Mouse (Mus musculus): ENCODE data around the gene Ddr2. TPM values are rescaled to one million over a fixed set of nuclear protein-coding genes. Genes with fewer than 3 reads are reported as not detected.
A peak's percentile ranks its signal among the peaks of the same experiment; 100 is the strongest.

Ddr2 gene
- polyA plus RNA-seq, 1 experiment from 2014 or later, result 1.3 TPM

GRCm38 (mm10) chr1:169932122-169932746, 178.3 kb downstream of the Ddr2 start:
- H3K36me3 ChIP-seq (ENCODE audit: control insufficient read depth, insufficient read depth), result no peaks in the 10 kb centered on the region

GRCm38 (mm10) chr1:169931698-169932097, 178.9 kb downstream of the Ddr2 start:
- H3K27ac ChIP-seq (ENCODE audit: low read length), result no peak overlapping the region
- H3K4me1 ChIP-seq (ENCODE audit: control insufficient read depth, low read depth, low read length), result no peaks in the 10 kb centered on the region
- 54% methylated on average over 7 of the region's 7 CpGs for WGBS (ENCODE audit: insufficient replicate concordance)
- H3K36me3 ChIP-seq (ENCODE audit: control insufficient read depth, insufficient read depth), result no peaks in the 10 kb centered on the region
- H3K9me3 ChIP-seq (replicated peaks; ENCODE audit: control insufficient read depth, low read length), result no peaks in the 10 kb centered on the region
- ATAC-seq (ENCODE audit: low read depth), result no peak
- H3K9ac ChIP-seq (ENCODE audit: low read depth, low read length), result no peak overlapping the region
- H3K4me3 ChIP-seq (ENCODE audit: low read depth, low read length), result no peak overlapping the region
- no peak overlapping the region for H3K4me2 ChIP-seq (ENCODE audit: low read depth, low read length)
- no peaks in the 10 kb centered on the region for H3K27me3 ChIP-seq (ENCODE audit: control insufficient read depth, insufficient read depth, low read depth, low read length)

More at GRCm38 (mm10) chr1:169932122-169932746, 178.3 kb downstream of the Ddr2 start:
- Histone ChIP-seq H3K9me3 (replicated peaks; ENCODE audit: control insufficient read depth, low read length) (no peaks in the 10 kb centered on the region), H3K4me2 (ENCODE audit: low read depth, low read length) (no peak overlapping the region), H3K27me3 (ENCODE audit: control insufficient read depth, insufficient read depth, low read depth, low read length) (no peaks in the 10 kb centered on the region), H3K27ac (ENCODE audit: low read length) (no peak overlapping the region), H3K4me3 (ENCODE audit: low read depth, low read length) (no peak overlapping the region), H3K4me1 (ENCODE audit: control insufficient read depth, low read depth, low read length) (no peaks in the 10 kb centered on the region), H3K9ac (ENCODE audit: low read depth, low read length) (no peak overlapping the region)
- ATAC-seq (ENCODE audit: low read depth), result peak; percentile 24; the same call in 1 of the 2 replicates
- 54% methylated on average over 7 of the region's 7 CpGs for WGBS (ENCODE audit: insufficient replicate concordance)

GRCm38 (mm10) chr1:169928454-169928971, 182.0 kb downstream of the Ddr2 start, which contains the start of gene Ccdc190:
TSS of gene Ccdc190 (plus strand) at chr1:169928648.
- Histone ChIP-seq H3K9me3 (replicated peaks; ENCODE audit: control insufficient read depth, low read length) (no peaks in the 10 kb centered on the region), H3K4me2 (ENCODE audit: low read depth, low read length) (no peak within 1 kb of the TSS), H3K36me3 (ENCODE audit: control insufficient read depth, insufficient read depth) (no peaks in the 10 kb centered on the region), H3K9ac (ENCODE audit: low read depth, low read length) (no peak within 1 kb of the TSS), H3K4me3 (ENCODE audit: low read depth, low read length) (no peak within 1 kb of the TSS), H3K27ac (ENCODE audit: low read length) (no peak within 1 kb of the TSS), H3K4me1 (ENCODE audit: control insufficient read depth, low read depth, low read length) (no peaks in the 10 kb centered on the region), H3K27me3 (ENCODE audit: control insufficient read depth, insufficient read depth, low read depth, low read length) (no peaks in the 10 kb centered on the region)
- no peak for ATAC-seq (ENCODE audit: low read depth)
- 19% methylated on average over 12 of the region's 12 CpGs for WGBS (ENCODE audit: insufficient replicate concordance)

- no peak overlapping the region for H3K27ac ChIP-seq (ENCODE audit: low read length)
- H3K4me3 ChIP-seq (ENCODE audit: low read depth, low read length), result no peak overlapping the region
- H3K36me3 ChIP-seq (ENCODE audit: control insufficient read depth, insufficient read depth), result no peaks in the 10 kb centered on the region
- no peaks in the 10 kb centered on the region for H3K27me3 ChIP-seq (ENCODE audit: control insufficient read depth, insufficient read depth, low read depth, low read length)
- H3K4me1 ChIP-seq (ENCODE audit: control insufficient read depth, low read depth, low read length), result no peaks in the 10 kb centered on the region
- WGBS (ENCODE audit: insufficient replicate concordance), result 53% methylated on average over 8 of the region's 8 CpGs
- ATAC-seq (ENCODE audit: low read depth), result no peak
- no peak overlapping the region for H3K9ac ChIP-seq (ENCODE audit: low read depth, low read length)
- H3K4me2 ChIP-seq (ENCODE audit: low read depth, low read length), result no peak overlapping the region
- no peaks in the 10 kb centered on the region for H3K9me3 ChIP-seq (replicated peaks; ENCODE audit: control insufficient read depth, low read length)
These were observed 182.7 kb downstream of the Ddr2 start for GRCm38 (mm10) chr1:169927753-169928369.

- no peaks in the 10 kb centered on the region for H3K36me3 ChIP-seq (ENCODE audit: control insufficient read depth, insufficient read depth)
- H3K9me3 ChIP-seq (replicated peaks; ENCODE audit: control insufficient read depth, low read length), result no peaks in the 10 kb centered on the region
- H3K4me1 ChIP-seq (ENCODE audit: control insufficient read depth, low read depth, low read length), result no peaks in the 10 kb centered on the region
- no peak overlapping the region for H3K27ac ChIP-seq (ENCODE audit: low read length)
- no peak overlapping the region for H3K4me3 ChIP-seq (ENCODE audit: low read depth, low read length)
- H3K27me3 ChIP-seq (ENCODE audit: control insufficient read depth, insufficient read depth, low read depth, low read length), result no peaks in the 10 kb centered on the region; the same call in 1 of the 2 replicates
- H3K4me2 ChIP-seq (ENCODE audit: low read depth, low read length), result no peak overlapping the region
- WGBS (ENCODE audit: insufficient replicate concordance), result 53% methylated on average over 2 of the region's 2 CpGs
- no peak overlapping the region for H3K9ac ChIP-seq (ENCODE audit: low read depth, low read length)
- ATAC-seq (ENCODE audit: low read depth), result no peak
These were observed 186.0 kb downstream of the Ddr2 start for GRCm38 (mm10) chr1:169924567-169924966.

Other genes starting within 250 kb of the Ddr2 start
- not detected in 2 replicates for gene Ccdc190, start 182.1 kb downstream of the Ddr2 start, polyA plus RNA-seq (2015; fragmentation: Nextera tagmentation; extraction: Ambion mirVana)
- 11.9 and 12.3 TPM in 2 replicates for gene Hsd17b7, start 141.5 kb downstream of the Ddr2 start, polyA plus RNA-seq (2015; fragmentation: Nextera tagmentation; extraction: Ambion mirVana)
- 27.3 and 31.7 TPM in 2 replicates for gene Uap1, start 64.2 kb upstream of the Ddr2 start, polyA plus RNA-seq (2015; fragmentation: Nextera tagmentation; extraction: Ambion mirVana)
- 5.5 and 6.0 TPM in 2 replicates for gene Uhmk1, start 104.6 kb upstream of the Ddr2 start, polyA plus RNA-seq (2015; fragmentation: Nextera tagmentation; extraction: Ambion mirVana)
- not detected in 2 replicates for gene Sh2d1b2, start 122.0 kb upstream of the Ddr2 start, polyA plus RNA-seq (2015; fragmentation: Nextera tagmentation; extraction: Ambion mirVana)
- gene Sh2d1b1, start 166.6 kb upstream of the Ddr2 start, polyA plus RNA-seq (2015; fragmentation: Nextera tagmentation; extraction: Ambion mirVana), result 0.25 and 0.42 TPM in 2 replicates
- gene Gm7694, start 195.6 kb upstream of the Ddr2 start, polyA plus RNA-seq (2015; fragmentation: Nextera tagmentation; extraction: Ambion mirVana), result 1.8 and 2.4 TPM in 2 replicates
- 0.56 and 0.71 TPM in 2 replicates for gene Spata46, start 198.0 kb upstream of the Ddr2 start, polyA plus RNA-seq (2015; fragmentation: Nextera tagmentation; extraction: Ambion mirVana)

All from liver, embryonic 16.5 days (tissue).